Mouse (Mus musculus) brain, embryonic 14.5 days (tissue): Measurements from ENCODE around the gene Ttll1.

Source experiments
- CTCF ChIP-seq: fragments of 200-500 bp; IDR thresholded peaks from 2 replicates; pipeline ENCODE4 v1.5.1; 2012; ENCODE audit warnings: inconsistent platforms, mild to moderate bottlenecking, moderate library complexity, borderline replicate concordance; ENCODE audit not compliant: insufficient read depth, insufficient read length; ENCODE audit errors: extremely low read depth
- POLR2A ChIP-seq: fragments of 200-500 bp; IDR thresholded peaks from 2 replicates; pipeline ENCODE4 v1.6.1; 2012; ENCODE audit warnings: mild to moderate bottlenecking, inconsistent platforms, borderline replicate concordance; ENCODE audit not compliant: poor library complexity, insufficient read depth, insufficient read length, severe bottlenecking; ENCODE audit errors: extremely low read depth

DNA sequence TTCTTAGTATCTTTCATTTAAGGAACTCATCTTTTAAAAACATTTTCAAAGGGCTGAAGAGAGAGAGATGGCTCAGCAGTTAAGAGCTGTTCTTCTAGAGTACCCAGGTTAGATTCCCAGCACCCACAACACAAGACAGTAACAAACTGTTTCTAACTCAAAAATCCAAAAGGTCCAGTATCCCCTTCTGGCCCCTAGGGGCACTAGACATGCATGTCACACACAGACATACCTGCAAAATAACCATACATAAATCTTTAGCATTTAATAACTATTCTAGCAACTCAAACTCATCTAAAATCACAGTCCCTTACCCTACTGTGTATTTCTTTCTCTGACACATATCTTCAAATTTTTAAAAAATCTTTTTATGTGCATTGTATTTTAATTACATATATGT, 43.1 kb upstream of the Ttll1 start:
- TF ChIP-seq CTCF = peak; percentile 25; the same call in 1 of the 2 replicates
- no peak for TF ChIP-seq POLR2A
